Mouse (Mus musculus): ENCODE data around the gene Arrdc2.

- TF ChIP-seq CTCF (IDR thresholded peaks at IDR 0.05; ENCODE audit: low read depth, low read length) = no peak
- TF ChIP-seq POLR2A (IDR thresholded peaks at IDR 0.05; ENCODE audit: borderline replicate concordance, low read depth, low read length) = no peak
These were observed 15.7 kb downstream of the Arrdc2 start for GRCm38 (mm10) chr8:70823802-70824201.
